Comparison of ENCODE assay signal across 26 mouse cellular contexts in the genomic region with DNA sequence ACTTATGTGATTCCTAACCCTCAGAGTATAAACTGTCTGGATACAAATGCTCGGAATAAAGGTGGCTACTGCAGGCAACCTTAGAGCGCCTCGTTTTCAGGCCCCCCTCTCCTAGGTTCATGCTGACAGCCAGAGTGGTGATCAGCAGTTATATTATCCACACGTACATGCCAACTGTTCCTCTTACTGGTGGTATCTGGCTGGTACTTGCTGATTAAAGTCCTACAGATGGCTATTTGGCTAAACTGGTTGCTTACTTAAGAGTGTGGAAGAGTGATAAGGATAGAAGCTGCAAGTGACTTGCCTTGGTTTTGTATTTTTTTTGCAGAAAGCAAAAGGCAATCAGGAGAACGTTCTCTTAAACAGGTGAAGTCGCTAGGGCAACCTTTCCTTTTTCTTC.
DNase-seq lines count a peak whose midpoint lies in the region; ATAC-seq and TF ChIP-seq lines count a peak whose summit lies in the region.
"Had no signal": no experiment of that assay in that cellular context is flagged by ENCODE, and none has a peak within 500 bp of the region (broad histone marks: within the 10 kb centered on the region; RNA-seq: fewer than 3 reads in every experiment).

No protein-coding gene starts in this region.

- no peak overlapping the region for H3K9ac ChIP-seq in MEL (ENCODE audit: control insufficient read depth, low read depth, low read length, poor library complexity, severe bottlenecking)
- H3K9ac ChIP-seq in liver, embryonic 16.5 days (ENCODE audit: low read depth, low read length), result no peak overlapping the region
- no peak overlapping the region for H3K9ac ChIP-seq in neural tube, embryonic 15.5 days (replicated peaks)
- H3K9ac ChIP-seq: embryonic facial prominence, embryonic 15.5 days; forebrain, embryonic 13.5 days; kidney, embryonic 15.5 days; neural tube, embryonic 12.5 days had no signal

- no peak overlapping the region for H3K4me3 ChIP-seq in layer of hippocampus, adult 2 months
- H3K4me3 ChIP-seq in MEL (ENCODE audit: control insufficient read depth in 1 of 2, insufficient read depth in 1 of 2, low read depth in 2 of 2, low read length in 2 of 2), result no peak overlapping the region
- H3K4me3 ChIP-seq in liver, embryonic 16.5 days (ENCODE audit: low read depth, low read length), result no peak overlapping the region
- H3K4me3 ChIP-seq in neural tube, embryonic 15.5 days (replicated peaks), result no peak overlapping the region
- H3K4me3 ChIP-seq: embryonic facial prominence, embryonic 10.5 days; embryonic facial prominence, embryonic 15.5 days; forebrain, embryonic 13.5 days; gastrocnemius, adult 2 months; kidney, embryonic 15.5 days; midbrain, embryonic 10.5 days; myocyte; neural tube, embryonic 12.5 days had no signal

- TF ChIP-seq RAD21 in MEL (IDR thresholded peaks at IDR 0.05; ENCODE audit: low read depth, low read length), result no peak

- H3K79me2 ChIP-seq in MEL (ENCODE audit: control insufficient read depth, insufficient read depth, low read length, poor library complexity), result no peaks in the 10 kb centered on the region

- no peaks in the 10 kb centered on the region for H3K9me3 ChIP-seq in MEL (replicated peaks; ENCODE audit: insufficient read depth, low read length)
- H3K9me3 ChIP-seq in liver, embryonic 16.5 days (replicated peaks; ENCODE audit: control insufficient read depth, low read length), result no peaks in the 10 kb centered on the region
- H3K9me3 ChIP-seq in neural tube, embryonic 15.5 days (replicated peaks), result no peaks in the 10 kb centered on the region
- H3K9me3 ChIP-seq: embryonic facial prominence, embryonic 10.5 days; embryonic facial prominence, embryonic 15.5 days; forebrain, embryonic 13.5 days; kidney, embryonic 15.5 days; midbrain, embryonic 10.5 days; neural tube, embryonic 12.5 days had no signal

- no peak overlapping the region for H3K4me2 ChIP-seq in liver, embryonic 16.5 days (ENCODE audit: low read depth, low read length)
- no peak overlapping the region for H3K4me2 ChIP-seq in neural tube, embryonic 15.5 days
- H3K4me2 ChIP-seq: embryonic facial prominence, embryonic 15.5 days; forebrain, embryonic 13.5 days; kidney, embryonic 15.5 days; neural tube, embryonic 12.5 days had no signal

- WGBS in liver, embryonic 16.5 days (ENCODE audit: insufficient replicate concordance), result 22% methylated on average over 6 of the region's 6 CpGs
- 92% methylated on average over 6 of the region's 6 CpGs for WGBS in neural tube, embryonic 15.5 days

- no peaks in the 10 kb centered on the region for H3K27me3 ChIP-seq in MEL (ENCODE audit: control insufficient read depth in 1 of 2, insufficient read depth in 2 of 2, low read length in 2 of 2)
- H3K27me3 ChIP-seq in liver, embryonic 16.5 days (ENCODE audit: control insufficient read depth, insufficient read depth, low read depth, low read length), result no peaks in the 10 kb centered on the region
- H3K27me3 ChIP-seq in neural tube, embryonic 15.5 days (replicated peaks), result no peaks in the 10 kb centered on the region
- H3K27me3 ChIP-seq: embryonic facial prominence, embryonic 15.5 days; forebrain, embryonic 13.5 days; kidney, embryonic 15.5 days; neural tube, embryonic 12.5 days had no signal

- ATAC-seq in common myeloid progenitor, adult 5-6 weeks (replicated peaks; ENCODE audit: low read depth, poor library complexity, severe bottlenecking), result peak; percentile 94
- peak; percentile 37; the same call in 1 of the 2 replicates for ATAC-seq in liver, embryonic 16.5 days (ENCODE audit: low read depth)
- no peak for ATAC-seq in neural tube, embryonic 15.5 days (ENCODE audit: low FRiP score)
- ATAC-seq: forebrain, embryonic 13.5 days; hindbrain, embryonic 16.5 days had no signal

- H3K4me1 ChIP-seq in MEL (ENCODE audit: control insufficient read depth in 1 of 2, insufficient read depth in 2 of 2, low read length in 2 of 2), result peaks cover 2 to 3% of the 10 kb centered on the region in 2 experiments; a peak in 3 of 4 replicates
- H3K4me1 ChIP-seq in liver, embryonic 16.5 days (ENCODE audit: control insufficient read depth, low read depth, low read length), result no peaks in the 10 kb centered on the region
- no peaks in the 10 kb centered on the region for H3K4me1 ChIP-seq in neural tube, embryonic 15.5 days
- H3K4me1 ChIP-seq: embryonic facial prominence, embryonic 10.5 days; embryonic facial prominence, embryonic 15.5 days; forebrain, embryonic 13.5 days; kidney, embryonic 15.5 days; midbrain, embryonic 10.5 days; neural tube, embryonic 12.5 days had no signal

- TF ChIP-seq CTCF in layer of hippocampus, adult 2 months (conservative IDR thresholded peaks at IDR 0.05), result no peak
- TF ChIP-seq CTCF in MEL (IDR thresholded peaks at IDR 0.05 in 2 of 3, conservative IDR thresholded peaks at IDR 0.05 in 1 of 3; ENCODE audit: control insufficient read depth in 1 of 3, insufficient read depth in 1 of 3, low read depth in 2 of 3, low read length in 3 of 3, poor library complexity in 1 of 3, severe bottlenecking in 1 of 3), result no peak

- peak; percentile 87 to 94 for TF ChIP-seq EP300 in MEL (IDR thresholded peaks at IDR 0.05; ENCODE audit: low read depth in 1 of 2, low read length in 2 of 2)

- H3K27ac ChIP-seq in layer of hippocampus, adult 2 months, result peak overlapping the region; percentile 59; the same call in 1 of the 2 replicates
- H3K27ac ChIP-seq in MEL (ENCODE audit: control insufficient read depth, low read depth, low read length), result no peak overlapping the region
- no peak overlapping the region for H3K27ac ChIP-seq in liver, embryonic 16.5 days (ENCODE audit: low read length)
- no peak overlapping the region for H3K27ac ChIP-seq in neural tube, embryonic 15.5 days (replicated peaks)
- H3K27ac ChIP-seq: embryonic facial prominence, embryonic 10.5 days; embryonic facial prominence, embryonic 15.5 days; forebrain, embryonic 13.5 days; gastrocnemius, adult 2 months; kidney, embryonic 15.5 days; macrophage; midbrain, embryonic 10.5 days; neural tube, embryonic 12.5 days had no signal

- peaks cover 0 to 7% of the 10 kb centered on the region in 2 experiments; a peak in 2 of 4 replicates for H3K36me3 ChIP-seq in MEL (ENCODE audit: control insufficient read depth in 1 of 2, insufficient read depth in 2 of 2, low read length in 2 of 2)
- no peaks in the 10 kb centered on the region for H3K36me3 ChIP-seq in liver, embryonic 16.5 days (ENCODE audit: control insufficient read depth, insufficient read depth)
- H3K36me3 ChIP-seq in neural tube, embryonic 15.5 days, result peaks cover 24% of the 10 kb centered on the region

- TF ChIP-seq POLR2A in MEL (IDR thresholded peaks at IDR 0.05; ENCODE audit: control insufficient read depth in 1 of 2, insufficient read depth in 1 of 2, low read depth in 1 of 2, low read length in 2 of 2, poor library complexity in 1 of 2), result no peak

- no peak for DNase-seq in layer of hippocampus, adult 2 months (ENCODE audit: low spot score in 2 of 2)
- DNase-seq in layer of hippocampus, adult 9-11 months, result no peak
- DNase-seq in MEL (ENCODE audit: low read depth, low spot score), result peak; percentile 75
- no peak for DNase-seq in MN1 (ENCODE audit: low spot score)
- DNase-seq in kidney, postnatal 4 days, result no peak
- DNase-seq: adrenal gland, postnatal 14 days; B cell, adult 2 months; cerebellum, adult 11 months; cerebellum, postnatal 10 days; gastrocnemius, adult 2 months; gastrocnemius, postnatal 36 days; kidney, adult 18-20 months; kidney, postnatal 25 days; layer of hippocampus, postnatal 36 days had no signal

TF ChIP-seq in MEL, 35 proteins besides CTCF, POLR2A, EP300 and RAD21 (continues in another document):
- TF ChIP-seq ZC3H11A (IDR thresholded peaks at IDR 0.05; ENCODE audit: low read depth, low read length) (no peak), MYC (IDR thresholded peaks at IDR 0.05; ENCODE audit: low read depth, low read length) (0 out of 2 replicates have a peak, but pooled peaks have one; percentile 20), RCOR1 (IDR thresholded peaks at IDR 0.05; ENCODE audit: low read depth, low read length) (peak; percentile 99), POLR2AphosphoS2 (IDR thresholded peaks at IDR 0.05; ENCODE audit: low read length) (no peak), TAL1 (IDR thresholded peaks at IDR 0.05; ENCODE audit: low read length) (peak; percentile 85), MYB (IDR thresholded peaks at IDR 0.05; ENCODE audit: low read depth, low read length) (peak; percentile 88), BHLHE40 (IDR thresholded peaks at IDR 0.05; ENCODE audit: borderline replicate concordance, low read depth, low read length) (0 out of 2 replicates have a peak, but pooled peaks have one; percentile 40), HCFC1 (IDR thresholded peaks at IDR 0.05; ENCODE audit: low read depth, low read length) (no peak), MAFK (IDR thresholded peaks at IDR 0.05; ENCODE audit: borderline replicate concordance, low read depth, low read length) (no peak; the same call in 1 of the 2 replicates), NRF1 (IDR thresholded peaks at IDR 0.05; ENCODE audit: insufficient read depth, low read depth, low read length, poor library complexity, severe bottlenecking) (no peak), CHD1 (IDR thresholded peaks at IDR 0.05; ENCODE audit: low read depth, low read length) (no peak), ZNF384 (IDR thresholded peaks at IDR 0.05; ENCODE audit: low read depth, low read length) (peak; percentile 96), UBTF (IDR thresholded peaks at IDR 0.05; ENCODE audit: borderline replicate concordance, insufficient read depth, low read depth, low read length) (no peak), MAX (IDR thresholded peaks at IDR 0.05; ENCODE audit: low read length) (0 out of 2 replicates have a peak, but pooled peaks have one; percentile 25), SIN3A (IDR thresholded peaks at IDR 0.05; ENCODE audit: low read length) (peak; percentile 62), GATA1 (IDR thresholded peaks at IDR 0.05; ENCODE audit: low read depth, low read length) (peak; percentile 90), TBP (IDR thresholded peaks at IDR 0.05; ENCODE audit: low read depth, low read length) (no peak), USF1 (IDR thresholded peaks at IDR 0.05; ENCODE audit: low read depth, low read length) (no peak), ZKSCAN1 (IDR thresholded peaks at IDR 0.05; ENCODE audit: low read depth, low read length) (peak; percentile 39; the same call in 1 of the 2 replicates), JUND (IDR thresholded peaks at IDR 0.05; ENCODE audit: low read depth, low read length) (no peak), MEF2A (IDR thresholded peaks at IDR 0.05; ENCODE audit: extremely low read depth, insufficient replicate concordance, low read depth, low read length, poor library complexity, severe bottlenecking) (no peak), USF2 (IDR thresholded peaks at IDR 0.05; ENCODE audit: borderline replicate concordance in 1 of 2, insufficient read depth in 1 of 2, low read depth in 1 of 2, low read length in 2 of 2) (no peak), ELF1 (IDR thresholded peaks at IDR 0.05; ENCODE audit: low read depth, low read length) (no peak), TCF12 (IDR thresholded peaks at IDR 0.05; ENCODE audit: low read depth, low read length) (peak; percentile 96), GABPA (IDR thresholded peaks at IDR 0.05; ENCODE audit: low read depth, low read length) (no peak)
